Mouse (Mus musculus): ENCODE data around the gene Gm47959. TPM values are rescaled to one million over a fixed set of nuclear protein-coding genes. Genes with fewer than 3 reads are reported as not detected.
"Not testable (repeated sequence)": the region's sequence is repeated elsewhere in the genome, so short reads cannot be mapped to it uniquely, and the experiment has no call there.

Gene Gm47959
- not detected in 2 replicates for polyA plus RNA-seq (2012; rRNA removed)

- DNase-seq (ENCODE audit: low read depth, low spot score): not testable (repeated sequence)
- 97% methylated on average over 9 of the region's 9 CpGs for WGBS
These were observed at the start of gene Gm47959 for GRCm38 (mm10) chr1:83000306-83000705. Gm47959 (plus strand) TSS chr1:83000548.

DNA sequence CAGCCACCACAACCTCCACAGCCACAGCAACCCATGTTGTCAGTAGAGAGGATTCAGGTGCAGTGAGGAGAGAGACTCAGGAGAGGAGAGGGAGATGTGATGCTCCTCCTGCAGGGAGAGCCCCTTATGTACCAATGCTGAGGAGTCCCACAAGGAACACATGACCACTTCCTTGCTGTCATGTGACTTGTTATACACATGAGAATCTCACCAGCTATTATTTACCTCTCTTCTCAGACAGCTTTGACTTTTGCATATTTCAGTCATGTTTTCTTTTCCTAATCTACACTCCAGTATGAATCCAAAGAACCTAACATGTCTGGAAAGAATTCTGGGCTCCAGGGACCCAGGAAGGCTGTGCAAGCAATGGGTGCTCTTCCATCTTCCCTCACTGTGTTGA is 44.4 kb upstream of the Gm47959 start, which contains the start of gene Gm7544:
TSS of gene Gm7544 (minus strand) at position 101 of the 400 bp plus-strand sequence.
- not testable (repeated sequence) for DNase-seq (ENCODE audit: low read depth, low spot score)

GRCm38 (mm10) chr1:82959870-82960385 is 40.4 kb upstream of the Gm47959 start, which contains the start of gene Gm47955:
Gm47955 (plus strand) TSS chr1:82960286.
- 84% methylated on average over 11 of the region's 11 CpGs for WGBS
- DNase-seq (ENCODE audit: low read depth, low spot score): no peak

- no peak for DNase-seq (ENCODE audit: low read depth, low spot score)
- WGBS: 63% methylated on average over 3 of the region's 3 CpGs
These were observed 33.9 kb upstream of the Gm47959 start for GRCm38 (mm10) chr1:82966413-82966812.

DNA sequence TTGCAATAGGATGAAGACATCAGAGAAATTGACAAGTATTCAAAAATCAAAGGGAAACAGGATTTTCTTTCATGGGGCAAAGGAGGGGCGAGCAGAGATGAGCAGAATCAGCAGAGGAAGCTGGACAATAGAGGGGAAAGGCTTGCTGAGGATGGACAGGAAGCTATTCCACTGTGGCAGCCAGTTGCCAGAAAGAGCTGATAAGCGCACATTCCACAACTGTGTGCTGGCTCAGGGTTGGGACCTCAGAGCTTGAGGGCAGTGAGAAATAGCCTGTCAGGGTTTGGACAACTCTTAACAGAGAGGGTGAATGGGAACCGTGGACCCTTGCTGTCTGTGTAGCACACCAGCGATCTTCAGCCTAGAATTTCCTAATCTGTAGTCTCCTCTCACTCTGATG is 28.3 kb upstream of the Gm47959 start:
- 51% methylated on average over 4 of the region's 4 CpGs for WGBS
- DNase-seq (ENCODE audit: low read depth, low spot score): no peak

- DNase-seq (ENCODE audit: low read depth, low spot score): no peak
- 75% methylated on average over 1 of the region's 1 CpGs for WGBS
These were observed 27.1 kb upstream of the Gm47959 start for GRCm38 (mm10) chr1:82973244-82973643.

DNA sequence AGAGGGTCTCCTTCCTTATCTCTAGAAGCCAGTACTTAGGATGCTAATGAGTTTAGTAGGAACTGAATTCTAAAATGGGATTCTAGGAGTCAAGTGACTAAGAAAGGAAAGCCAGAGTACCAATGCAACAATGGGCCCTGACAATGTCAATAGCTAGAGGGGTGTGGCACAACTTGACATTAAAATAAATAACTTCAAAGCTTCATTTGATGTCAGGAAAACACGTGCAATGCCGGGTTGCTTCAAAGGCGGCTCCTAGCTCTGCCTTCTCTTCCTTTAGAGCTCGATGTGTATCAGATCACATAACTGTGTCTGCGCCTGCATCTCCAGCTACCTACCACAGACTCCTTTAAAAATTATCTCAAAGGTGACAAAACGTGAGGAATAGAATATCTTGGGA is 26.4 kb upstream of the Gm47959 start:
- 44% methylated on average over 6 of the region's 6 CpGs for WGBS
- no peak for DNase-seq (ENCODE audit: low read depth, low spot score)

- DNase-seq (ENCODE audit: low read depth, low spot score): no peak
- 68% methylated on average over 9 of the region's 9 CpGs for WGBS
These were observed 26.0 kb upstream of the Gm47959 start for GRCm38 (mm10) chr1:82974342-82974741.

GRCm38 (mm10) chr1:82975750-82976149 is 24.6 kb upstream of the Gm47959 start:
- WGBS: 62% methylated on average over 5 of the region's 5 CpGs
- DNase-seq (ENCODE audit: low read depth, low spot score): no peak

DNA sequence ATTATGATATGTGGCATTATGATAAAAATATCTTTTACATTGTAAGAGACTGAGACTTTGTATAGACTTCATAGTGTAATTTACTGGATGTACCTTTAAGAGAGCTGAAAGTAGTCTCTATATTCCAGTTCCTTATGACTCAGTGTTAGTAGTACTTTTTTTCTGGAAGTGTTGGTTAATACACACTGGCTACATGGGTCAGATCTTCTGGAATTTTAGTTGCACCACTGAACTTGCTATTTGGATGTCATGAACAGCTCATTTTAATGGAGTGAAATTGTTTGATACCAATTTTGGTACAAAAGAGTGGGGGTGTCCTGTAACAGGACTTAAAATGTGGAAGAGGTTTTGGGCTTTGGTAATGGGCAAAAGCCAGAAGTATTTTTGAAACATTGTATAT is 22.5 kb upstream of the Gm47959 start:
- DNase-seq (ENCODE audit: low read depth, low spot score): no peak

DNA sequence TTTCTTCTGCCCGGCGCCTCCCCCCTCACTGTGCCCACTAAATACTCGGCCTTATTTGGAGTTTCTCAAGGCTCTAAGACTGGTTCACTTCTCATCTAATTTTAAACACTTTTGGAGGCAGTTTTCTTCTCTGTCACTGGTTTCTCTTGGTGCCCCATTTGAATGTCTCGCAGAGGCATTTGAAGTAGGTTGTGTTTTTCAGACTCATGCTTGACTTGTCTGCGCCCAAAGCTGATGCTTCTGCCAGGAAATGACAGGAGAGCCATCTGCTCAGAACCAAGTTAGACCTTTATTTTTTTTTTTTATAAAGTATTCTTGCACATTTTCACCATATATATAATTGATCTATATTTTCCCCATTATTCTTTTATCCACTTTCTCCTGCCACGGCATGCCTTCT is 13.6 kb upstream of the Gm47959 start:
- WGBS: 88% methylated on average over 6 of the region's 6 CpGs
- no peak for DNase-seq (ENCODE audit: low read depth, low spot score)

DNA sequence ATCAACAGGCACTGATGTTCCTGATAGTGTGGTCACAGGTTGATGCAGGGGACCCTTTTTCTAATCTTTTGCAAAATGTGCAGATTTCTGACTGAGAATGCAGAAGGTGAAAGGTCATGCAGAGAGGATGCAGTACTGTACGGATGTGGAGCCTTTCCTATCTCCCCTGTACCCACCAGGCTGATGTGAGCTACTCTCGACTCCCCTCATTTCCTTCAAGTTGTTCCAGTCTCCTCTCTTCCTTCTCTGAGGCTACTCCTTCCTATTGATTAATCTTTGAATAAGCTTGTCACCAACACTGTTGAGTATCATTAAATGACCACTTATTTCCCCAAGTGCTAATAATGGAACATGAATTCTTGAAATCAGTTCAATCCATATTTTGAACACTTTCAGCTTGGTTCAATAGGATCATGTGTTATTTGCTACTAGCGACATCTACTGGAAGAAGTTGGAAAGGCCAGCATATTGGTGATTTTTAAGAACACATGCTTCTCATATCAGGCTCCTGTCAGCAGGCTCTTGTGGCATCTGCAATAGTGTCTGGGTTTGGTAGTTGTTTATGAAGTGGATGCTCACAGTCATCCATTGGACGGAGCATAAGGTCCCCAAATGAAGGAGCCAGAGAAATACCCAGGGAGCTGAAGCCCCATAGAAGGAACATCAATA is 12.7 kb upstream of the Gm47959 start:
- DNase-seq (ENCODE audit: low read depth, low spot score): no peak
- WGBS: 33% methylated on average over 4 of the region's 4 CpGs

- WGBS: 23% methylated on average over 4 of the region's 4 CpGs
- peak; percentile 72 for DNase-seq (ENCODE audit: low read depth, low spot score)
These were observed 9.3 kb upstream of the Gm47959 start for GRCm38 (mm10) chr1:82991062-82991461.

DNA sequence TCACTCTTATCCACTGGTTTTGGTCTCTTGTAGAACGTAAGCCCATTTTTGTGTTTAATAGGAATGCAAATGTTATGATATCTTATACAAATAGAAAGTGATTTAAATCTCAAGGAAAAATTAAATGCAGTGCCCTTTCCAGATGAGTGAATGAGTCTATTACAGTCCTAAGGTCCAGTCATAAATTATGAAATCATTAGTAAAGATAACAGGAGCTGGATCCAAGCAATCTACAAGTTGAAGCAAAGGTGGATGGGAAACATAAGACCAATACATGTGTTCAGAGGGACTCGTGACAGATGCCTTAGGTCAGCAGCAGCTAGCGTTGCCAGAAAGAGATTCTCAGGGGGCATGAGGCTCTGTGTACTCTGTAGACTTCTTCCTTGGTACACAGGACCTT is 8.8 kb upstream of the Gm47959 start:
- WGBS: 70% methylated on average over 3 of the region's 3 CpGs
- DNase-seq (ENCODE audit: low read depth, low spot score): no peak

GRCm38 (mm10) chr1:82992093-82992492 is 8.3 kb upstream of the Gm47959 start:
- WGBS: 39% methylated on average over 6 of the region's 6 CpGs
- DNase-seq (ENCODE audit: low read depth, low spot score): peak; percentile 69

GRCm38 (mm10) chr1:82993947-82994346 is 6.4 kb upstream of the Gm47959 start:
- WGBS: 94% methylated on average over 3 of the region's 3 CpGs
- DNase-seq (ENCODE audit: low read depth, low spot score): no peak

DNA sequence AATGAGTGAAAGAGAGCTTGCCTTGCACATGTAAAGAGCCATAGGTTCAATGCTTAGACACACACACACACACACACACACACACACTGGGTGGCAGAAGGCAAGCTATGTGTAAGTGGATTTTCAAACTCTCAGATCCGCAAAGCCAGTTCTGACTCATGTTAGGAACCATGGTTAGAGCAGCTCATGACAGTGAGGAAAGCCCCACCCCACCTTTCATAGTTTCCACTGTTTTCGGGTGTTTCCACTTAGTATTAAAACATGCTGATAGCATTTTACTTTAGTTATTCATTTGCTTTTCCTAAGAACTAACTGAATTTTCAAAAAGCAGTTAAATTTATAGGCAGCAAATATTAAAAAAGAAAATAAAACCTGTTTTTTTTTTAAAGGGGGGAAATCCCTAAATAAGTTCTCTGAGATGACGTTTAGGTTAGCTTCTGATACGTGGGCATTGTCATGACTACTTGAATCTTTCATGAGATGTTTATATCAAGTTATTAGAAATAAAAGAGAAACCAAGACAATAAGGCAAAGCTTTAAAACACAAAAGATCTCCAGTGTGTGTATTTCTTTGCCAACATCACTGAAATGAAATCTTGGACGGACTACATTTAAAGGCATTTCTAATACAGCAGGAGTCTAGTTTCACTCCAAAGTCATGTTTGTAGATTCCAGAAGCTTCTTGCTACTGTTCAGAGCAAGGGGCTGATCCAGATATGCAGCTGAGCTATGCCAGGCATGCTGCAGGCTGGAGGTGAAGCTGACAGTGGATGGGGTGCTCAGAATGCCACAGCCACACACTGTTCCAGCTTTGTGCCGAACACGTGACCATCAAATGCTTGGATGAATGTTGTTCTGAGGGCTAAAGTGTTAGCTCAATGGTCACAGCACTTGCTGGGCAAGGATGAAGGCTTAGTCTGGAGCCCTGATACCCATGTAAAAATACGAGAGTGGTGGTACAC is 6.2 kb downstream of the Gm47959 start:
- DNase-seq (ENCODE audit: low read depth, low spot score): no peak
- 70% methylated on average over 8 of the region's 8 CpGs for WGBS

DNA sequence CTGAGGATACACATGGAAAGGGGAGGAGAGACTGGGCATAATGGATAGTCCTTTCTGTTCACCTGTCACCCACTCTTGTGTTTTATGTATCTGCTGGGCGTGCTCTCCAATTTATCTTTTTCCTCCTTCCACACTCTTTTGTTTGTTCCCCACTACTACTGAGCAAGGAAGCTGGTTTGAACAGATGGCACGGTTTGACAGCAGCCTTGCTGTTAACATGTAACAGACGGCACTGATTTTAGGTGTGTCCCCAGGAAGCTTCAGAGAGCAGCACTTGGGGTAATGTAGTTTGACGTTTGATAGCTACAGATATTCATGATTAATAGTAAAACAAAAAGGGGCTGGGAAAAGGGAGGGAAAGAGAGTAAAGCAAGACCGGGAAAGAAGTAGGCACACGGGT is 7.1 kb downstream of the Gm47959 start:
- no peak for DNase-seq (ENCODE audit: low read depth, low spot score)
- whole genome bisulfite sequencing: 36% methylated on average over 6 of the region's 6 CpGs

DNA sequence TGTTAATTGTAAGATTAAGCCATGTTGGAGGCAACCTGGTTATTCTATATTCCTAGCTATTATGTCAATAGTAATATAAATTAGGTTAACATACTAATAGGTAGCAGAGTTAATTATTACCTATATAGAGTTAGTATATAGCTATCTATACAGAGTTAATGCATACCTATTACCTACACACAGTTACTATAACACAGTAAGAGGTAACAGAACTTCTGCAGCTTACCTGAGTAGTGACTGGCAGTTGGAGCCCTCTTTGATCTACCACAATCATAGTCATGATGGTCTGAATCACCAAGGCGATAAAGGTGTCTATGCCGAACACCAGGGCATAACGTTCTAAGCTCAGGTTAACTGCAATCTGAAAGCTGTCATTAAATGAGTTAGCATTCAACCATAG is 14.1 kb downstream of the Gm47959 start:
- DNase-seq (ENCODE audit: low read depth, low spot score): no peak
- WGBS: 53% methylated on average over 3 of the region's 3 CpGs

DNA sequence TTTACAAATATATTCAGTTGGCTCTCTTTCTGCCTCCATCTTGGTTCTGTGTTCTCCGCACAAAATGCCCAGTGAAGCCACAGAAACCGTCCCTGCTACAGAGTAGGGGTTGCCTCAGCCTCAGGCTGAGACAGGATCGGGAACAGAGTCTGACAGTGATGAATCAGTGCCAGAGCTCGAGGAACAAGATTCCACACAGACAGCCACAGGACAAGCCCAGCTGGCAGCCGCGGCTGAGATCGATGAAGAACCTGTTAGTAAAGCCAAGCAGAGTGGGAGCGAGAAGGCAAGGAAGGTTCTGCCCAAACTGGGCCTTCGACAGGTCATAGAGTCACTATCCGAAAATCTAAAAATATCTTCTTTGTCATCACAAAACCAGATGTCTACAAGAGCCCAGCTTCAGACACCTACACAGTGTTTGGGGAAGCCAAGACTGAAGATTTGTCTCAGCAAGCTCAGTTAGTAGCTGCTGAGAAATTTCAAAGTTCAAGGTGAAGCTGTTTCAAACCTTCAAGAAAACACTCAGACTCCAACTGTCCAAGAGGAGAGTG is 15.1 kb downstream of the Gm47959 start:
- no peak for DNase-seq (ENCODE audit: low read depth, low spot score)
- 82% methylated on average over 10 of the region's 10 CpGs for WGBS
